Mouse (Mus musculus): ENCODE measurements at regions not wholly inside any gene's neighbourhood (a gene's known extent, or its start where the extent isn't known, plus 50 kb on each side); places are given as distances from the start of the nearest gene placed in this dataset.

- no peak for TF ChIP-seq POLR2A (IDR thresholded peaks at IDR 0.05; ENCODE audit: insufficient read depth, low read depth, low read length)
- no peak for TF ChIP-seq CTCF (IDR thresholded peaks at IDR 0.05; ENCODE audit: insufficient read depth, low read depth, low read length)
Measured at GRCm38 (mm10) chr7:67459810-67460209, 87.2 kb upstream of the Mef2a start.
